Mouse (Mus musculus) forebrain, embryonic 14.5 days (tissue): ENCODE measurements at regions not wholly inside any gene's neighbourhood (a gene's known extent, or its start where the extent isn't known, plus 50 kb on each side); places are given as distances from the start of the nearest gene placed in this dataset.
"Not testable (repeated sequence)": the region's sequence is repeated elsewhere in the genome, so short reads cannot be mapped to it uniquely, and the experiment has no call there.

Experiments
- ATAC-seq: fragments of 200-750 bp; cut with Nextera tagmentation; 2 replicates; pipeline ENCODE4 v1.8.0; 2017; ENCODE audit warnings: mild to moderate bottlenecking, moderate library complexity
- DNase-seq: peaks from one replicate; pipeline ENCODE4 v3.0.0-alpha.2; 2015; ENCODE audit warnings: low spot score
- H3K27ac ChIP-seq: fragments of 300-500 bp; sonication (generic); 2 replicates; pipeline ENCODE4 v1.5.1; 2014; ENCODE audit warnings: low read depth, mild to moderate bottlenecking, control low read depth, low read length, moderate library complexity
- H3K27me3 ChIP-seq: fragments of 300-500 bp; sonication (generic); replicated peaks from 2 replicates; pipeline ENCODE4 v1.6.1; 2014; ENCODE audit warnings: low read length, control low read depth, mixed read lengths; ENCODE audit not compliant: control insufficient read depth, insufficient read depth
- H3K36me3 ChIP-seq: fragments of 300-500 bp; sonication (generic); 2 replicates; pipeline ENCODE4 v1.6.1; 2014; ENCODE audit warnings: low read length, control low read depth; ENCODE audit not compliant: control insufficient read depth, insufficient read depth
- H3K4me1 ChIP-seq: fragments of 300-500 bp; sonication (generic); 2 replicates; pipeline ENCODE4 v1.6.1; 2014; ENCODE audit warnings: antibody characterized with exemption, low read length, control low read depth; ENCODE audit not compliant: control insufficient read depth, insufficient read depth
- H3K4me2 ChIP-seq: fragments of 300-500 bp; sonication (generic); 2 replicates; pipeline ENCODE4 v1.6.1; 2014; ENCODE audit warnings: mild to moderate bottlenecking, control low read depth, low read length
- H3K4me3 ChIP-seq: fragments of 300-500 bp; sonication (generic); 2 replicates; pipeline ENCODE4 v1.5.1; 2014; ENCODE audit warnings: low read depth, low read length, control low read depth
- H3K9ac ChIP-seq: fragments of 300-500 bp; sonication (generic); 2 replicates; pipeline ENCODE4 v1.6.1; 2014; ENCODE audit warnings: mild to moderate bottlenecking, low read length, control low read depth, moderate library complexity
- H3K9me3 ChIP-seq: fragments of 300-500 bp; sonication (generic); replicated peaks from 2 replicates; pipeline ENCODE4 v1.6.1; 2016; ENCODE audit warnings: low read length, control low read depth, mixed read lengths; ENCODE audit not compliant: control insufficient read depth
- WGBS: fragments of 180-500 bp; shearing (Covaris S2); extraction: QIAGEN DNeasy Blood & Tissue Kit; methylation state at CpG from one replicate; pipeline ENCODE4 v1.1.7; 2014; 5-methylcytosine and 5-hydroxymethylcytosine counted together

DNA sequence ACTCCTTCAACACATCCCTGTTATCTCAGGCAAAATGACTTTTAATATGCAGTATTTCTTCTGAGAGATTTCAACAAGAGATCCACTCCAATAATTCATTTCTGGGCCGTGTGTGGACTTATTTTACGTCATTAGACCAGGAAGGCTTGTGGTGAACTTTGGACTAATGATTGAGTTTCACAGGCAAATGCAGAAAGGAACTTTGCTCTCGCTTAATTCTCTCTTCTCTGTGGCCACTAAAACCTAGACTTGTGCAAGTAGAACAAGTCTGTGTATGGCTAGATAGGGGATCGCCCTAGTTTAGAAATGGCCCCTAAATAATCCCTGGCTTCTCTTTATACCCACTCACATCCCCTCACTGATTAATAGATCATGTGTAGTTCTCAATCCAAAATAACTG lies 50.6 kb upstream of the Ppp1r12a start:
- no peak overlapping the region for H3K9ac ChIP-seq
- H3K27me3 ChIP-seq = no peaks in the 10 kb centered on the region
- ATAC-seq = no peak
- DNase-seq = no peak
- no peak overlapping the region for H3K4me3 ChIP-seq
- no peak overlapping the region for H3K27ac ChIP-seq
- H3K4me2 ChIP-seq = no peak overlapping the region
- no peaks in the 10 kb centered on the region for H3K4me1 ChIP-seq
- H3K36me3 ChIP-seq = no peaks in the 10 kb centered on the region
- no peaks in the 10 kb centered on the region; the same call in 1 of the 2 replicates for H3K9me3 ChIP-seq
- 93% methylated on average over 4 of the region's 4 CpGs for WGBS

DNA sequence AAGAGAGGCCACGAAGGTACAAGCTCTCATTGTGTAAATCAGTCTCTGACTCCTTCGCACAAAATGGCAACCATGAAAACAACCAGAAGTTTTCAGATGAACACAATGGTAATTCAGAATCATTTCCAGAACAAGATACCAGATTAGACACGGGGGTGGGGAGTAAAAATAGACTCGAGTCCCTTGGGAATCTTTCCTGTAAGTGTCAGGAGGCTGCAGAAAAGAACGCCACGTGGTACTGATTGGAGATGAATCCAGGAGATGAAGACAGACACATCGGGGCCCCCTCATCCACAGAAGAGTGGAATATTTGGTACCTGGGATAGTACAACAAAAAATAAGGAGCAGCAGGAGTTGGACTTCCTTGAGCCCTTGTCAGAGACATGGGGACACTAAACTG lies 51.1 kb upstream of the Ppp1r12a start:
- Histone ChIP-seq H3K36me3 (no peaks in the 10 kb centered on the region), H3K27me3 (no peaks in the 10 kb centered on the region), H3K4me3 (no peak overlapping the region), H3K4me1 (no peaks in the 10 kb centered on the region), H3K9ac (no peak overlapping the region), H3K9me3 (no peaks in the 10 kb centered on the region; the same call in 1 of the 2 replicates), H3K27ac (no peak overlapping the region), H3K4me2 (no peak overlapping the region)
- ATAC-seq = no peak
- DNase-seq = no peak
- WGBS = 81% methylated on average over 7 of the region's 7 CpGs

DNA sequence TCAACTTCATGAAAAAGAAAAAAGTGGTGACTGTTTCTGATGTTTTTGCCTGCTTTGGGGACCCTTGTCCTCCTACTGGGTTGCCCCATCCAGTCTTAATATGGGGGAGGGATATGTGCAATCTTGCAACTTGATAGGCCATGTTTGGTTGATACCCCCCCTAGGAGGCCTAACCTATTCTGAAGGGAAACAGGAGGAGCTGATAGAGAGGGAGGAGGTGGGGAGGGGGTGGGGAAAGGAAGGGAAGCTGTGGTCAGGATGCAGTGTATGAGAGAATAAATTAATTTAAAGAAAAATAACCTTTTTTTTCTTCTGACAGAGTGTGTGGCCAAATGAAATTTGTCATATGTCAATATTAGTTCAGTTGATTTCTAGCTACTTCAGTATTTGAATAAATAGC lies 51.8 kb upstream of the Ppp1r12a start:
- no peak overlapping the region for H3K4me3 ChIP-seq
- H3K9ac ChIP-seq = no peak overlapping the region
- no peaks in the 10 kb centered on the region for H3K36me3 ChIP-seq
- no peaks in the 10 kb centered on the region for H3K27me3 ChIP-seq
- H3K27ac ChIP-seq = no peak overlapping the region
- ATAC-seq = no peak
- H3K4me2 ChIP-seq = no peak overlapping the region
- no peaks in the 10 kb centered on the region for H3K4me1 ChIP-seq
- H3K9me3 ChIP-seq = no peaks in the 10 kb centered on the region; the same call in 1 of the 2 replicates
- no peak for DNase-seq

DNA sequence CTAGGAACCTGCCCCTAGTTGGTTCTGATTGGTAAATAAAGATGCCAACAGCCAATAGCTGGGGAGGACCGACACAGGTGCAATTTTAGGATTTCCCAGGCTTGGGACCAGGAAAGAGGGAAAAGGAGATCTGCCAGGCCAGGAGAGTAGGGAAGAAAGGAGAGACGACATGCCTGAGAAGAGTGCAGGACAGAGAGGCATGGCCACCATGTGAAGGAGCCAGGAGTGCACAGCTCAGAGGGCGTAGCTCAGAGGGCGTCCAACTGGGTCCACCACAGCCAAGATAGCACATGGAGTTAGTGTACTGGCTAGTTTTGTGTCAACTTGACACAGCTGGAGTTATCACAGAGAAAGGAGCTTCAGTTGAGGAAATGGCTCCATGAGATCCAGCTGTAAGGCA lies 53.5 kb upstream of the Ppp1r12a start:
- not testable (repeated sequence) for ATAC-seq, H3K4me2 ChIP-seq, H3K27ac ChIP-seq, H3K4me1 ChIP-seq, H3K9ac ChIP-seq, H3K9me3 ChIP-seq, H3K36me3 ChIP-seq, H3K27me3 ChIP-seq, DNase-seq, H3K4me3 ChIP-seq
- WGBS = 86% methylated on average over 4 of the region's 4 CpGs

DNA sequence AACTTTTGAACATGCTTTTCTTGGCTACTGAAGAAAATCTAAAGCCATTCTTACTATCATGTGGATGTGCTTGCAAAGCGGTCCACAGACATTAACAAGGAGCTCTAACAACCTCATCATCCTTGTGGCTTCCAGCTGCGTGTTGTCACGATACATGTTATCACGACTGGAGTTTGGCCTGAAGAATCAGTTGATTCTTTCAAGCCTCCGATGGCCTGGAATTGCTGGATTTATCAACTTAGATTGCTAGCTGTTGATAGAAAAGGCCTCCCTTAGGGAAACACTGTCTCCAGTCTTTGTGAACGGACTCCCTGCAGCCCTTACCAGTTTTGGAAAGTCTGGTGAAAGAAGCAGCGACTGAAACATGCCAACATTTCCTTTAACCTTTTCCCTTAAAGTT lies 60.5 kb upstream of the Ppp1r12a start:
- Histone ChIP-seq H3K9ac (no peak overlapping the region), H3K36me3 (no peaks in the 10 kb centered on the region), H3K4me3 (no peak overlapping the region), H3K4me1 (no peaks in the 10 kb centered on the region), H3K27ac (no peak overlapping the region), H3K27me3 (no peaks in the 10 kb centered on the region), H3K9me3 (no peaks in the 10 kb centered on the region), H3K4me2 (no peak overlapping the region)
- WGBS = 86% methylated on average over 7 of the region's 7 CpGs
- ATAC-seq = no peak
- DNase-seq = no peak

DNA sequence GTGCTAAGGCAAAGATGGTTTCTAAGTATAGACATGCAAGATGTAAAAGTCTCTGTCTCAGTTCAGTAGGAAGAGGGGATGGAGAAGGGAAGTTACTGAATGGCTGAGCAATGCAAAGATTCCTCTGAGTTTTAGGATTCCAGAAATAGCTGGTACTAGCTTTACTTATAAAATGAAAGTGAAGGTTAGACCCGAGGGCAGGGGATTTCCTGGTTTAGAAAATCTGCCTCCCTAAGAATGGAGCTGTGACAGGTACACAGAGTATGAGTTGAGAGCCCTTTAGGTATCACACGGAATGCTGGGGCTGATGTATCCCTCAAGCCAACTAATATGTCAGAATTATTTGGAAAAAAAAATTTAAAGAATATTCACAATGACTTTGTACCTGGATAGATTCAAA lies 69.0 kb upstream of the Ppp1r12a start:
- H3K27ac ChIP-seq = no peak overlapping the region
- no peaks in the 10 kb centered on the region for H3K36me3 ChIP-seq
- DNase-seq (no peak), ATAC-seq (no peak)
- H3K9ac ChIP-seq = no peak overlapping the region
- no peak overlapping the region for H3K4me2 ChIP-seq
- H3K27me3 ChIP-seq = no peaks in the 10 kb centered on the region
- peaks cover 4% of the 10 kb centered on the region; the same call in 1 of the 2 replicates for H3K4me1 ChIP-seq
- WGBS = 77% methylated on average over 2 of the region's 2 CpGs
- no peaks in the 10 kb centered on the region for H3K9me3 ChIP-seq
- no peak overlapping the region for H3K4me3 ChIP-seq

DNA sequence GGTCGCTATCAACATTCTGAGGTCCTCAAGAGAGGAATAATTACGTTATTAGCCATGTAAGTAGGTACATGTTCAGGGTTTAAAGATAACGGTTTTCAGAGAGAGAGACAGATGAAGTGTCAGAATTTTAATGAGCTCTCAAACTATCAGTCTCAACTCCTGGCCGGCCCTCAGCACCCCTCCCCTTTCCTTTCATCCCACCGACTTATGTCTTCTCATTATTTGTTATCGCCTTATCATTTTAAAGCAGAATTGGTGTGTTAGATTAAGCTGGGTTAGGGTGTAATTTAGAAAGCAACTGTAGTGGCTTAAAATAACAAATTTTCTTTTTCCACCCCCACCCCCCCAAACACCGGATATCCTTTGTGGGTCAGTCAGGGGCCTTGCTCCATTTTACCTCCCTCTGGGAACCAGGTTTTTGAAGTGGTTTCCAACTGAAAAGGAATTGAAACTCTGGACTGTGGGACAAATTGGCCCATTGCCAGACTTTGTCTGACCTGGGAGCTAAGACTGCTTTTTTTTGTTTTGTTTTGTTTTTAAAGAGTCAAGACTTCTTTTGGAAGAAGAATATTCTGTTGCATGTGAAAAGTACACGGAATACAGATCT lies 72.5 kb upstream of the Ppp1r12a start:
- Histone ChIP-seq H3K4me3 (no peak overlapping the region), H3K9me3 (no peaks in the 10 kb centered on the region), H3K36me3 (no peaks in the 10 kb centered on the region), H3K9ac (no peak overlapping the region), H3K4me2 (no peak overlapping the region), H3K4me1 (peaks cover 4% of the 10 kb centered on the region; the same call in 1 of the 2 replicates), H3K27me3 (no peaks in the 10 kb centered on the region), H3K27ac (no peak overlapping the region)
- WGBS = 44% methylated on average over 8 of the region's 8 CpGs
- DNase-seq = peak; percentile 50
- peak; percentile 54; the same call in 1 of the 2 replicates for ATAC-seq

DNA sequence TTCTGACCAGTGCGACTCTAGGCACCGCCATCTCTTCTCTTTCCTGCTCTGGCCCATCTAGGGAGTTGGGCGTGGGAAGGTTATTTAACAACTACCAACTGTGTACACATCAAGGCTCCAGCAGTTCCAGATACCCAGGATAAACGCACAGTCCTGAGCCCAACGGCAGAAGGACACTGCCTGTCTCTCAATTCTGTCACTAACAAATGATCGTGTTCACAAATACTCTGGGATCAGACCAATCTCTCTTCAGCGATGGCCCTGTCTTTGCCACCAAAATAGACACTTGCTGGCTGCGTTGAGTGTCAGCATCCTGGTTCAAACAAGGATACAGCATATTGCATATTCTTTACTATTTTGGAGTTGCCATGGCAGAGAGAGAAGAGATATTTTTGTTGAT lies 73.1 kb upstream of the Ppp1r12a start:
- Histone ChIP-seq H3K9ac (no peak overlapping the region), H3K9me3 (no peaks in the 10 kb centered on the region), H3K4me3 (no peak overlapping the region), H3K27me3 (no peaks in the 10 kb centered on the region), H3K4me2 (no peak overlapping the region), H3K36me3 (no peaks in the 10 kb centered on the region), H3K27ac (no peak overlapping the region; the same call in 1 of the 2 replicates), H3K4me1 (peaks cover 4% of the 10 kb centered on the region; the same call in 1 of the 2 replicates)
- WGBS = 73% methylated on average over 8 of the region's 8 CpGs
- DNase-seq = no peak
- peak; percentile 44; the same call in 1 of the 2 replicates for ATAC-seq

DNA sequence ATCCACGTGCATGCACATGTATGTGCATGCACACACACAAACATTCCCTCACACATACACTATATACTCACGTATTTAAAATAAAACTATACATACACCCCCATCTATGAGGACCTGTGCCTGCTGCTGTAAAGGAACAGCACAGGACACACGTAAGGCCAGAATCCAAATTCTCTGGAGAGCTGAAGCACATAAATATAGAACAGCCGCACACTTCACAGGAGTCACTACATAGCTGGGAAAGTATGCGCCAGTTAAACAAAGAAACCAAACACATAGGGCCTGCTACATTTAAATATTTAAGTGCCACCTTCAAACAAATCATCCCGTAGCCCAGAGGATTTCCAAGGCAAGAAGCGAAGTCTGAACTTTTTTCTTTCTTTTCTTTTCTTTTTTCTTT lies 73.8 kb upstream of the Ppp1r12a start:
- 67% methylated on average over 7 of the region's 7 CpGs for WGBS
- DNase-seq = no peak
- Histone ChIP-seq H3K4me1 (peaks cover 4% of the 10 kb centered on the region; the same call in 1 of the 2 replicates), H3K4me3 (no peak overlapping the region), H3K36me3 (no peaks in the 10 kb centered on the region), H3K27me3 (no peaks in the 10 kb centered on the region), H3K9me3 (no peaks in the 10 kb centered on the region), H3K4me2 (no peak overlapping the region), H3K9ac (no peak overlapping the region), H3K27ac (no peak overlapping the region; the same call in 1 of the 2 replicates)
- ATAC-seq = no peak
